Mouse (Mus musculus) myocyte (in vitro differentiated cells): ENCODE results near the gene Kcnc1.

Source experiments
- POLR2A ChIP-seq: IDR thresholded peaks from one replicate; pipeline ENCODE4 v1.6.1; 2011; ENCODE audit warnings: low read depth, mild to moderate bottlenecking, control low read depth, moderate library complexity; ENCODE audit not compliant: insufficient read length
- TCF12 ChIP-seq: IDR thresholded peaks from one replicate; pipeline ENCODE4 v1.6.1; 2011; ENCODE audit warnings: mild to moderate bottlenecking, control low read depth; ENCODE audit not compliant: poor library complexity, insufficient read depth, severe bottlenecking

- TF ChIP-seq POLR2A (no peak), TCF12 (no peak)
Observed at GRCm38 (mm10) chr7:46396928-46397731, 833 bp downstream of the Kcnc1 start.
